Mouse (Mus musculus) erythroblast, embryonic 14.5 days (primary cell): ENCODE data around the gene Rbks. TPM values are rescaled to one million over a fixed set of nuclear protein-coding genes. Genes with fewer than 3 reads are reported as not detected.

Source experiments
- H3K27me3 ChIP-seq: 2 replicates; pipeline ENCODE4 v1.6.1; 2012; ENCODE audit warnings: inconsistent platforms; ENCODE audit not compliant: control insufficient read depth
- H3K36me3 ChIP-seq: 2 replicates; pipeline ENCODE4 v1.6.1; 2012; ENCODE audit warnings: mild to moderate bottlenecking, inconsistent platforms; ENCODE audit not compliant: control insufficient read depth
- H3K4me1 ChIP-seq: 2 replicates; pipeline ENCODE4 v1.6.1; 2012; ENCODE audit warnings: inconsistent platforms; ENCODE audit not compliant: control insufficient read depth
- H3K4me3 ChIP-seq: replicated peaks from 2 replicates; pipeline ENCODE3; 2012; ENCODE audit warnings: moderate library complexity, mild to moderate bottlenecking, inconsistent platforms
- H3K9me3 ChIP-seq: 2 replicates; pipeline ENCODE4 v1.6.1; 2012; ENCODE audit warnings: low read length, inconsistent platforms, mixed read lengths; ENCODE audit not compliant: control insufficient read depth
- GATA1 ChIP-seq: IDR thresholded peaks from 2 replicates; pipeline ENCODE4 v1.6.1; 2012; ENCODE audit warnings: low read length, inconsistent platforms, mixed read lengths
- TAL1 ChIP-seq: IDR thresholded peaks from 3 replicates; pipeline ENCODE4 v1.6.1; 2012; ENCODE audit warnings: low read length, inconsistent platforms, mixed read lengths
- polyA plus RNA-seq: library from polyadenylated mRNA; stranded (reverse); fragments of >175 nt; gene quantifications from 2 replicates; pipeline ENCODE4 v1.2.3, GENCODE M21; 2012

Gene Rbks
- polyA plus RNA-seq, 1 experiment, result 2.2 TPM

DNA sequence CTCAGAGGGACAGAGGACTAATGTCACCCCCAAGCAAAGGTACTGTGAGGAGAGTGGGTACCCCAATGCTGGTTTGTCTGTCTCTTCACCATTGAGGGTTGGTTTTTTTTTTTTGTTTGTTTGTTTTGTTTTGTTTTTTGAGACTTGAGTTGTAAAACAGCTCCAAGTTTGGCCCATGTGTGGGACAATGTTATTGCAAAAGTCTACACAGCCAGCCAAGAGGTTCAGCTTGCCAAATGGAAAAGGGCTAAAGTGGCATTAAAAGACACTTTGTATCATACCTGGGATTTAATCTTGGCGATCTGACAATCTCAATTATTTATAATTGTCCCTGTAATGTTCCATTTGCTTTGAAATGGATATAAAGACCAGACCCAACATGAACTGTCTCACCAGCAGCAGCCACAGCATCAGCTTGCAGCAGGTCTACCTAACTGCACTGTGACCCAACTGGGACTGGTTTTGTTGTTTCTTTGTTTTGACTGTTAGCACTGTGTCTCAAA lies 41.7 kb downstream of the Rbks start:
- Histone ChIP-seq H3K27me3 (no peaks in the 10 kb centered on the region), H3K4me1 (no peaks in the 10 kb centered on the region; the same call in 1 of the 2 replicates), H3K4me3 (no peak overlapping the region), H3K9me3 (peaks cover 6% of the 10 kb centered on the region), H3K36me3 (peaks cover 38% of the 10 kb centered on the region)
- TF ChIP-seq GATA1, result no peak
- no peak for TF ChIP-seq TAL1

DNA sequence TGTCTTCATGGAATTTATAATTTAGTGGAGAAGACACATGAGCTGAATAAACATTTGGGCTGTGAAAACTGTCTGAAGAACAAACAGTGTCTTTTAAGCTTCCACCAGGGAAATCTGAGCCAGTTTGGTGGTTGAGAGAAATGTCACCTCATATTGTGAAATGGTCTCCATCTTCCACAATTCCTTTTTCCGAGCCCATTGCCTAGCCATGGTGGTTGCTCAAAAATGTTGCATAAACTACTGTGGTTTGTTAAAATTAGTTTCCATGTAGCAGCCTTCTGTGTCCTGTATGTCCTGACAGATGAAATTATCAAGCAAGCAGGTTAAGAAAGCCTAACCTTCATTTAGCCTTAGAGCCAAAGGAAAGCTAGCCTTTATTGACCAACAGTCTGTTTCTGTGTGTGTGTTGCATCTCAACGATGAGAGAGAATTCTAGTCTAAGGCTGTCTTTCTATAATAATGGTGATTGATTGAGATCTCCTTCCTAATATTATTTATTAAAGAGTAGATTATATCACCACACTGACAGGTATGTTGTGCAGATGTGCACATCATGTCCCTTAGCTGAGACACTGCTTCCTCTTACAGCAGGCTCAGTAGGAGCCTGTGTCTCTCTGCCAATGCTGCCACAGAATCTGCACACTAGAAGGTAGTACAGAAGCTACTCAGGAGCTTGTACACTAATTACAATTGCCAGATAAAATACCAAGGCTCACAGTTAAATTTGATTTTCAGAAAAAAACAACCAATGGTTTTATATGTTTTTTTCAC lies 46.7 kb downstream of the Rbks start:
- H3K27me3 ChIP-seq, result no peaks in the 10 kb centered on the region
- H3K9me3 ChIP-seq, result peaks cover 6% of the 10 kb centered on the region
- peaks cover 50% of the 10 kb centered on the region for H3K36me3 ChIP-seq
- no peak overlapping the region for H3K4me3 ChIP-seq
- TF ChIP-seq TAL1 (no peak), GATA1 (no peak)
- no peaks in the 10 kb centered on the region for H3K4me1 ChIP-seq

DNA sequence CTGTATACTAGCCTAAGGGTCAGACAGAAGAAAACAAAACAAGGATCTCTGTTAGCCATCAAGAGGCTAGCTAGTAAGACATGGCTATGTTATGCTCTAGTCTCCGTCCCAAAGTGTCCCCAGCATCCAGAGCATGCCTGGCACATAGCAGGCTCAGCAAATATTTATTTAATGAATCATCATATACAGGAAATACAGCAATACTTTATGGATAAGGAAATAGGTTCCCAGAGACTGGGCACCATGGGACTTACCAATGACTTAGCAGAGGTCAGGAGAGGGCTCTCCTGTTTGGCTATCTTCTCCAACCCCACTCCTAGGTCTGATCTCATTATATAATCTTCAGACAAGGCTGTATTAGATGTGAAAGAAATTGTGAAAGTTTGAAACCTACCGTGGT lies 50.1 kb downstream of the Rbks start:
- Histone ChIP-seq H3K9me3 (no peaks in the 10 kb centered on the region), H3K27me3 (no peaks in the 10 kb centered on the region), H3K4me3 (no peak overlapping the region), H3K4me1 (no peaks in the 10 kb centered on the region), H3K36me3 (peaks cover 58% of the 10 kb centered on the region)
- no peak for TF ChIP-seq TAL1
- no peak for TF ChIP-seq GATA1

DNA sequence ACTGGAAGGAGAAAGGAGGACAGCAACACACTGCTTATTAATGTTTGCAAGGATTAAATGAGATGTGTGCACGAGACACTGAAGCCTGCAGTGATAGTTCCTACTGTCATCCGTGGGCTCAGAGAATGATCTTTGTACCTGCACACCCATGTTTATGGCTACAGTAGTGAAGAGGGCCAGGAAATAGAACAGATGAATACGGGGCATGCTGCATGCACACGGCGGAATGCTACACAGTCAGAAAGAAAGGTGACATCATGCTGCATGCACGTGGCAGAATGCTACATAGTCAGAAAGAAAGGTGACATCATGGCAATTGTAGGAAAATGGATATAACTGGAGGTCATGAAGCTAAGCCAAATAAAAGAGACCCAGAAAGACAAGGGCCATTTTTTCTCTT lies 50.9 kb downstream of the Rbks start:
- no peaks in the 10 kb centered on the region for H3K27me3 ChIP-seq
- H3K36me3 ChIP-seq, result peaks cover 61% of the 10 kb centered on the region
- no peaks in the 10 kb centered on the region for H3K9me3 ChIP-seq
- H3K4me1 ChIP-seq, result no peaks in the 10 kb centered on the region
- H3K4me3 ChIP-seq, result no peak overlapping the region
- no peak for TF ChIP-seq GATA1
- no peak for TF ChIP-seq TAL1

DNA sequence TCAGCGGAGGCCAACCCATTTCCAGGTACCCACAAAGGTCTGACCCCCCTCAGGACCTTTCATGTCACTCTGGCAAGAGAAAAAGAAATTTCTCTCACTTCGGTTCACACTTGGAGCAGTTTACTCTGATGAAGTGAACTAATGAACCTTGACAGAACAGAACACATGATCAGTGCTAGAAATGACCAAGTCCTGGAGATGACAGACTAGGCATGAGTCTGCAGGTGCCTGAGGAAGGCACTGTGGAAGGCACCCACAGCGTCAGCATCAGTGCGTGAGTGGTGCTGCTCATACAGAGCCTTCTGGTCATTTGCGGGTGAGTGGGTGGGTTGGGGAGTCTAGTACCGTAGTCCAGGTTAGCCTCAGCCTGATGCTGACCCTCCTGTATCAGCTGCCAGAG lies 51.6 kb downstream of the Rbks start:
- H3K36me3 ChIP-seq, result peaks cover 61% of the 10 kb centered on the region
- no peak overlapping the region for H3K4me3 ChIP-seq
- no peaks in the 10 kb centered on the region for H3K27me3 ChIP-seq
- H3K9me3 ChIP-seq, result no peaks in the 10 kb centered on the region
- H3K4me1 ChIP-seq, result no peaks in the 10 kb centered on the region
- TF ChIP-seq GATA1, result no peak
- TF ChIP-seq TAL1, result no peak

DNA sequence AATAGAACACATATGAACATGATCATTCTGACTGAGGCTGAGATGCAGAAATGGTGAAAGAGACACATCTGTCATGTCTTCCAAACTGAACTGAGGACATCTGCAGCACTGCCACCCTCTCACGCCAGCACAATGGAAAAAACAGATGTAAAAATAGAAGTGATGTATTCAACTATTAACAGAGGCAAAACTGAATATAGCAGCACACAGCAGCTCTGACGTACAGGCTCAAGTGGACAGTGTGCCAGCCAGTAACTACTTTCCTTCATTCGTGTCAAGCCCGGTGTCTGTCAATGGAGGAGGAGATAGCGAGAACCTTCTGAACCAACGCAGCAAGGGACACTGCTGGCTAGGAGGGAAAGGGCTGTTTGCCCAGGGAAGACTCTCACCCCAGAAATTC lies 52.6 kb downstream of the Rbks start:
- Histone ChIP-seq H3K27me3 (no peaks in the 10 kb centered on the region), H3K36me3 (peaks cover 59% of the 10 kb centered on the region), H3K4me3 (no peak overlapping the region), H3K9me3 (no peaks in the 10 kb centered on the region), H3K4me1 (no peaks in the 10 kb centered on the region)
- no peak for TF ChIP-seq TAL1
- no peak for TF ChIP-seq GATA1

DNA sequence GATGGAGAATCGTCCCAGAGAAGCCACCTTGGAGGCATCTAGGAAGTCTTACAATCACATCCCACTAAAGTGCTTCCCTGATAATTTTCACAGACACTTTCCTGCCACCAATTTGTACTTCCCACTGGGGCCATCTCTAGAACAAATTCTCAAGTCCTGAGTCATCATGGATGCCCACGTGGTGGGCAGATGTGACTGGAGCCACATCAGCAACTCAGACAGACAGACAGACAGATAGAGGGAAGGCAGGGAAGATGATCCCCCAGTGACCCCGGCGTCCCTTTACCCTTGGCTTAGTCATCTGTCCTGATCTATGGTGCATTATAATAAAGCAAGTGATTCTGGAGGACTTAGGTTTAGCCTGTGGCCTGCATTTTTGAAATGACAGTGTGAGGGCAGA lies 53.2 kb downstream of the Rbks start:
- Histone ChIP-seq H3K36me3 (peaks cover 57% of the 10 kb centered on the region), H3K27me3 (no peaks in the 10 kb centered on the region), H3K4me1 (no peaks in the 10 kb centered on the region), H3K4me3 (no peak overlapping the region), H3K9me3 (no peaks in the 10 kb centered on the region)
- TF ChIP-seq TAL1, result no peak
- TF ChIP-seq GATA1, result no peak

DNA sequence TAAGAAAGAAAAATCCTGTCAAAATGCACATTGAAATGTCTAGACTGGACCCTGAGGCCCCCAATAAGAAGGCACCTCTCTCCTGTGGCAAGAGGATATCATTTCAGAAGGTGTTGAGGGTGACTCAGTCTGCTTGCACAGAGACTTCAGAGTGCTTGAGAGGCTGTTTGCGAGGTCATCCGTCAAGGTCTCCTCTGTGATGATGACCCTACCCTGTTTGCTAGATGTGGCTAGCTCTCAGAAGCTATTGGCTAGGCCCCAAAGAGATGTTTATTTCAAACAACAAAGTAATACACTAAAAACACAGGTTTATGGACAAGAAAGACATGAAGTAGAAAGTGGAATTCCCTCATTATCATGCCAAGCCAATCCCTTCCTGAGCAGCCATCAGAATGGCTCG lies 55.1 kb downstream of the Rbks start:
- no peak overlapping the region for H3K4me3 ChIP-seq
- H3K27me3 ChIP-seq, result no peaks in the 10 kb centered on the region
- H3K4me1 ChIP-seq, result no peaks in the 10 kb centered on the region
- no peaks in the 10 kb centered on the region for H3K9me3 ChIP-seq
- TF ChIP-seq TAL1 (no peak), GATA1 (no peak)
- peaks cover 52% of the 10 kb centered on the region for H3K36me3 ChIP-seq

DNA sequence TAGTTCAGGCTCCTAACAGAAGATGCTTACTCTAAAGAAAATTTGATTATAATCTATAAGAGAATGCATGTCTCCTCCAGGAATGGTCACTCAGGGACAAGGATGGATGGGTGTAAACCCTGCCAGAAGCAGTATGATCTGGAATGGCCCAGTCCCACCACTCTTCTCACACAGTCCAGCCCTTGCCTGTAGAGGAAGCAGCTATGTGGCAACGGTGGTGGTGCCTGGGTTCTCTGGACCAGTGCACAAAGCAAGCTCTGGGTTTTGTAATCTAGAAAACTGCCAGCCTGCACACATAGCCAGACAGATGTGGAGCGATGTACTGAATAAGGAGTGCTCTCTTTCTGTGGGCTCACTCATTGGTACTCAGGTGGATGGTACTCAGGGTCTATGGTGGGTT lies 56.9 kb downstream of the Rbks start:
- TF ChIP-seq TAL1 (no peak), GATA1 (no peak)
- Histone ChIP-seq H3K36me3 (peaks cover 39% of the 10 kb centered on the region), H3K27me3 (no peaks in the 10 kb centered on the region), H3K4me1 (peaks cover 1% of the 10 kb centered on the region; the same call in 1 of the 2 replicates), H3K4me3 (no peak overlapping the region), H3K9me3 (no peaks in the 10 kb centered on the region)
